Mouse (Mus musculus) embryo, embryonic 10 days (tissue): ENCODE measurements around the gene Gcfc2.

ENCODE experiments used
- DNase-seq: peaks from one replicate; pipeline ENCODE4 v3.0.0-alpha.2; 2015; ENCODE audit warnings: low spot score

The Gcfc2 gene

DNA sequence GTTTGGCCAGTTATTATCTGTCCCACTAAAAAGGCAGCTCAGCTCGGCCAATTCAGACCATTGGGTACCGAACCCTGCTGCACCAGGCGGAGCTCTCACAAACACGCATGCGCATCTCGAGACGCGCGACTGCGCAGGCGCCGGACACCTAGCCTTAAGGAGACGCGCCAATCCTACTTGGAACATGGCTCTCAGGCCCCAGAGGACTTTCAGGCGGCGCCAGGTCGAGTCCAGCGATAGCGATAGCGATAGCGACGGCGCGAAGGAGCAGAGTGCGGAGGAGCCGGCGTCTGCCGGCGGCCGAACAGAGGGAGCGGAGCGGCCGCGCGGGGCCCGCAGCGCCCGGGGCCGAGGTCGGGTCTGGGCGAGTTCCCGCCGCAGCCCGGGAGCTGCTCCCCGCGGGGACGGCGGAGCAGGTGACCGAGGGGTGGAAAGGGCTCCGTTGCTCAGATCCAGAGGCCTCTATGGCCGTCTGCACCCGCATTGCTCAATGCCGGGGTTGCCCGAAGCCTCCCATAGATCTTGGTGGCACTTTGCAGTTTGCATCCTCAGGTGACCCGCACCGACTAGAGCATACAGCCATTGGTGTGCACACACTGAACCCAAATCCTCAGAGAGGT, at the start of gene Gcfc2:
Gcfc2 (plus strand) TSS at position 147 of the 620 bp plus-strand sequence.
- peak; percentile 98 for DNase-seq

DNA sequence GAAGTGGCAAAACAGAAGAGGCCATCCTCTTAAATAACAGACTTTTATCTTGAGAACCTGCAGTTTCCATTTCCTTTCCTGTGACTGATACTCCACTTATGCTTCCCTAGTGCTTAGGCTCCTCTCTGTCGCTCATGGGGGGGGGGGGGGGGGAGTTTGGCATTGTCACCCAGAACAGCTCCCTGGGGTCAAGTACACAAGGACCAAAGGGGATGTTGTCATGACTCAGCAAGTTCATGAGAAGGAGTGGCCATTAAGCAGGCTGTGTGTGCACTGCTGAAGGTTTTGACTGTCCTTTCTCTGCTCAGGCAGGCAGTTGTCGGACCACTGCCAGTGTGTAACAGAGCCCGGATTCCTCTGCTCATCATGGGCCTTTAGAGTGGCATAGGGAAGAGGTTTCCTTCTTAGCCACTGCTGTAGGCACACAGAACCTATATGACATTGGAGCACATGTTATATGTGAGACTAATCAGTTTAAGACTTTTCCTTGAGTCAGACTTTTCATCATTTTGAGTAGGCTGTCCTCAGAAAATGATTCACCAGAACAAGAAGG, 27.7 kb upstream of the Gcfc2 start:
- no peak for DNase-seq

DNA sequence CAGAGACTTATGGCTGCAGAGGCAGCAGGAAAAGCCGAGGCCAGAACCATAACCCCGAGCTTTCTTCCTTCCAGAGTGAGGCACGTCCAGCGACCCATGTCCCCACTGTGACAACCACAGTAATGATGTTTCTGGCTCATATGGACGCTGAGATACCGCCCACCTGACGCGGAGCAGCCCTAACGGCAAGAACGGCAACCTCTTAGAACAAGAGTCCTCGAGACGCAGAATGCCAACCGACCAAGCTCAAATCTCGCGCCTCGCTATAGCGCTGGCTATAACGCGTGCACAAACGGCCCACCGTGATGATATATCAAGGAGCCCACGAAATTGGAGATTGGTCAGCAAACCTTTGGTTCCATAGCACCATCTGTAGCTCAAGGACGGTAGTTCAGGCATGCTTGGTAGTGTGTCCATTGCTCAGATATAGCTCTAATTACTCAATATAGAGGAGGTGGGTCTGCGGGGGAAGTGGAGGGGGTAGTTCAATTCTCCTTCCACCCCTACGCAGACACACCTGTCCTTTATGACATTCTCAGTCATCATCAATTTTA, 13.1 kb upstream of the Gcfc2 start:
- DNase-seq: no peak

DNA sequence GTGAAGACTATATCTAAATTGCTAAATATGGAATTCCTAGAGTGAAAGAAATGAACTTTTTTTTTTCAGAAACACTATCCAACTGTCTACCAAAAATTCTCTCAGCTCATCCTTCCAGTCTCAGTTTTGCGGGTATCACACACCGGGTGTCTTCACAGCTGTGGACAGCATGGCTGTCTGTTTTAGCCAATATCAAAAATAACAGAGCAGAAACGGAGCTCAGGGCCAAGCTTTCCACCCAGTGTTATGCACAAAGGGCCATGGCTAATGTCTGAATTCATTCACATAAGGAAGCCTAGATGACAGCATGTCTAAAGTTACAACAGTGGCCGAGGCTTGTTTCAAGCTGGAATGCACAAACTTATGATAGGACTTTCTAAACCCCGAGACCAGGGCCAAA, 12.2 kb upstream of the Gcfc2 start:
- DNase-seq: no peak

DNA sequence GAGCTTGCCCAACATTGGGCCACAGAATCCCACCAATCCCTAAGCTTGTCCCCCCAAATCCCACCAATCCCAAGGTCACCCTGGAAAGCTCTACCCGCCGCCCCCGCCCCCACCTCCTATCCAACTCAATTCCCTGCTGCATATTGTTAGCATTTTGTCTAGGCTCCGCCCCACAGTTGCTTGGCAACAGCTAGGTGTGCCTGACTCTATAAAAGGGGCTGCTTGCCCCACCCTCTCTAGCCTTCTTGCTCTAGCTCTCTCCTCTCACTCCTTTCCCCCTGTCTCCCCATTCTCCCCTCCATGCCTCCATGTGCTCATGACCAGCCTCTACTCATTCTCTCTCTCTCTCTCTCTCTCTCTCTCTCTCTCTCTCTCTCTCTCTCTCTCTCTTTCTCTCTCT, 11.8 kb upstream of the Gcfc2 start:
- DNase-seq: no peak

DNA sequence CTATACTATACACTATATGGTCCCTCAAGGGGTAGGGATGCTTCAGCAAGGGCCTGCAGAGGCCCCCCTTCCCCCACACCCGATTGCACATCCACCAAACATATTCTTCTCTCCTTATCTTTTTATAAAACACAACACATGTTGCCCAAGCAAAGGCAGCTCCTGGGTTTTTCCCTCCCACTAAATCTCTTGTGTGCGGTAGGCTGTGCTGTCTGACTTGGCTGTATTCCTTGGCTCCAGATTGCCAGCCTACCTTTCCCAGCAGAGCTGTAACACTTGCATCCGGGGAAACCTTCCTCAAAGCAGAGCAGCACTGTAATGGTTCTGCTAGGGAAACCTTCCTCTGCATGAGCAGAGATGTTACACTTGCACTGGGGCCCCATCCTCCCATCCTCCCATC, 11.3 kb upstream of the Gcfc2 start:
- no peak for DNase-seq

DNA sequence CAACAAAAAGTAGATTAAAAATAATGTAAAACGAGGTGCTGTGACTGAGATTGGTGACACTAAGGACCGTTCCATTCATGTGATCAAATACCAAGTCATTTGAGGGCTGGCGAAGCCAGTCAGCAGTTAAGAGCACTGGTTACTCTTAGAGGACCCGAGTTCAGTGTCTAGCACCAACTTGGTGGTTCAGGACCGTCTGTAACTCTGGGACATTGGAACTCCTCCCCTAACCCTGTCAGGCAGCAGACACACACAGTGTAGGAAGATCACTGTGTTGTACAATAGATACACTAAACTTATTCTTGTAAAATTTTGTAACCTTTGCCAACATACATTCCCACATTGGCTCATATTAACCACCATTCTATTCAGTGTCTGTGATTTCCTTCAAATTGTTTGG, 835 bp downstream of the Gcfc2 start:
- peak; percentile 43 for DNase-seq

DNA sequence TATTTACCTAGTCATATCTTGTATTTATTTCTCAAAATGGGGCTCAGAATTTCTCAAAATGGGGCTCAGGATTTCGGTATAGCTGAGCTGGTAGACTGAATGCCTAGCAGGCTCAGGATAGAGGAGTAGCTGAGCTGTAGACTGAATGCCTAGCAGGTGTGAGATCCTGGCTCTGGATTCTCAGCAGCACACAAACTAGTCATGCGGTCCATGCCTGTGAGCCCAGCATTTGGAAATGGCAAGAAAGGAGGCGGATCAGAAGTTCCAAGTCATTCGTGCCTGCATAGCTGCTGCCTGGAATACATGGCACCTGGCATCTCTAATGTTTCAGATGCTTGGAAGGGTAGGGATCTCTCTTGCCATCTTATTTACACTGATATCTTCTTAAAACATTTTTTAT, 5.9 kb downstream of the Gcfc2 start:
- DNase-seq: no peak

DNA sequence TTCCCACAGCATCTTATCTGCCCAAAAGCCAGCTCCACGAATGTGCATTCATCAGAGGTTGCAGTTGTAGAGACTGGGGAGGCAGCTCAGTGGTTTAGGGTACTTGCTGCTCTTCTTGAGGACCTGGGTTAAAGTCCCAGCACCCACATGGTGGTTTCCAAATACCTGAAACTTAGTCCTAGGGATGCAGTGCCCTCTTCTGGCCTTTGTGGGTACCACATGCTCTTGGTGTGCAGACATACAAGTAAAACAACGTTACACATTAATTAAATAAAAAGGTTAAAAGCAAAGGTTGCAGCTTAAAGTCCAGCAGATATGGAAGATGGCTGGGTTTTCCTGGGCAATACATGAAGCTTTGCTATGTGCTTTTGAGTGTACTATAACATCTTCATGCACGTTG, 9.8 kb downstream of the Gcfc2 start:
- DNase-seq: no peak

DNA sequence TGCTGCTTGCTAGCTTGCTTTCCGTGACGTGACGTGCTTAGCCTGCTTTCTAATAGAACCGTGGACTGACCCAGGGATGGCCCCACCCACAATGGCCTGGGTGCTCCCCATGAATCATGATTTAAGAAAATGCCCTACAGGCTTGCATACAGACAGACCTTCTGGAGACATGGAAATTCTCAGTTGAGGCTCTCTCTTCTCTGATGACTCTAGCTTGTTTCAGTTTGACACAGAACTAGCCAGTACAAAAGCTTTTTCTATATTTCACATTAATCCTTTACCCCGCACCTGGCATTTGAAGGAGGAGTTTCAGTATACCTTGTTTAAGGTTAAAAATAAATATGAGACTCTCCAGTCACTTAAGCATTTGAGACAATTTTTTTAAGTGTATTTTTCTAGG, 18.2 kb downstream of the Gcfc2 start:
- no peak for DNase-seq

DNA sequence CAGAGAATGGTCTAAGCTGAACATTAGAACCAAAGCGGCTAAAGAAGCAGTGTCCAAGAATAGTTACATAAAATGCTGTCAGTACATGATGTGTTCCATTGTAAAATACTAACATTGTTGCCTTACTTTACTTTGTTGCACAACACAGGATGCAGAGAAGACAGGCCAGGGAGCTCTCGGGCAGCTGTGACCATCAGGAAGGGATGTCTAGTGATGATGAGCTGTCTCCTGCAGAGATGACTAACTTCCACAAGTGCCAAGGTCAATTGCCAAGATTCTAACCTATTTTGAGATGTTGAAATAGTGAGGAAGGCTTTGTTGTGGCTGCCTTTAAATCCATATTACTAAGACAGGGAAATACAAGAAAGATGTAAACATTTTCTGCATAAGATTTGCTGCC, 19.8 kb downstream of the Gcfc2 start:
- no peak for DNase-seq

DNA sequence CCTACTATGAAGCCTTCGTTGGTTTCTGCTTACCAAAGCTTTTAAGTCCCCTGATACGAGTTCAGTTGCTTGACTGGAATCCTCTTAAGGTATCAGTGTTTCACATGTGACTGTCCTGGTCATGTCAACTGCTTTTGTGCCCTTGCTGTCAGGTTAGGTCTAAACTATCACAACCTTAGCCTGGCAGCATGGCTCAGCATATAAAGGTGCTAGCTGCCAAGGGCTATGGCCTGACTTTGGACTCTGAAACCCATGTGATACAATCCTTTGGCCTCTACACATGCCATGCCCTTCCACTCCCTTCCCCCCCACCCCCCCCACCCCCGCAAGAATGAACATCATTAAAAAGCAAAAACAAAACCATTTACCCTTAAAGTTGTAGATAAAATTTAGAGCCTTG, 21.0 kb downstream of the Gcfc2 start:
- DNase-seq: no peak

DNA sequence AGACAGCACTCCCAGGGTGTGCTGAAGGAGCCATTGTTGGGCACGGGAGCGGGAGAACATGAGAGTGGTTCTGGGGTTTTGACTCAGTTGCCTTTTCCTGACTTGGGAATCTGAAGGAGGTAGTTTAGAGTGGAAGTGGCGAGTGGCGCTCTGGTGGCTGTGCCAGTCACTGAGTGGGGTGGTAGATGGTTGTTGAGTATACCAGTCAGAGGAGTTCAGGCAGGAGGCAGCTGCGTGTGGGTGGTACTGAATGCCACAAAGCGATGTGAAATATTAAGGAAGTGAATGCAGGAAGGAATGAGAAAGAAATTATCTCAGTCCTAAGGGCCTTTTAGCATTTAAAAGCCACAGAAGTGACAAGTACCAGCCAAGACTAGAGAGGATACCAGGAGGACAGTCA, 23.4 kb downstream of the Gcfc2 start:
- DNase-seq: no peak

DNA sequence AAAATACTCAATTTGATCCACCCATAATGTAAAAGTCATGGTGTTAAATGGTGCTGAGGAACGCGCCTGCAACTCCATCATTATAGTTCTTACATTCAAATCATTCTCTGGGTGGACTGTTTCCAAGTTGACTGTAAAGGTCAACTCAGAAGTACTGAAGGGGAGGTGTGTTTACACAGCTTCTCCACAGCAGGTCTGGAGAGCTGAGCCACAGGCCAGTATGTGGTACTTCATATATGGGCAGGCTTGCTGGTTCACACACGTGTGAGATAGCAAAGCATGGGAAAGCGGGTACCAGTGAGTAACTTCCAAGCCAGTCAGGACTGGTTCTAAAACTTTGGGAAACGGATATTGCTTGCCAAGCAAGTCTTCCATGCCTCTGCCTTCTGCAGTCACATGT, 31.7 kb downstream of the Gcfc2 start:
- DNase-seq: no peak

DNA sequence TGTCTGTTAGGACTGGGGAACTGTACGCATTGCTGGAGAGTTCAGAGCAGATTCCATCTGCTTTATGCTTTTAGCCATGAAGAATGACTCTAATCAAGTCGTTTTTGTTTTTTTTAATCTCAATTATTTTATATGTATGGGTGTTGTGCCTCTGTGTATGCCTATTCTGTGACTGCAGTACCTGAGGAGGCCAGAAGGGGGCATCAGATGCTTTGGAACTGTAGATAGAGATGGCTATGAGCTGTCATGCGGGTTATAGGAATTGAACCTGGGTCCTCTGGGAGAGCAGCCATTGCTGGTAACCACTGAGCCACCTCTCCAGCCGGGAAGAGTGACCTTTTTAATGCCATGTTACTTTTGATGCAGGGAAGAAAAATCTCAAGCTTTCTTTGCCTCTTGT, 32.9 kb downstream of the Gcfc2 start:
- DNase-seq: no peak

DNA sequence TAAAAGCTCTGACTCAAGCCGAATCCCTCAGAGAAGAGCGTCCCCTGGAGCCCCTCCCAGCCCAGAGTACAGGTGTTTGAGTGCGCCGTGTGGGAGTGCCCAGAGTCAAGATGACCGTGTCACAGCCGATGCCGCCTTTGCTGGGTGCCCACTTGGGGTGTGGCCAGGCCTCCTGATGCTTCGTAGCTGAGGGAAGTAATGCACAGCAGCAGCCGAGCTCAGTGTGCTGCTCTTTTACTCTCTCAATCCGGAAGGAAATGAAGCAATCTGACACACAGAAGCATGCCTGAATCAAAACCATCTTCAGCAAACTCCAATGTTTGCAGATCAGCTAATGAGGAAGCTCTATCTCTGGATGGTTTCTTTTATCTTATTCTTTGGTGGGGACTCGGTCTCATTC, 34.5 kb downstream of the Gcfc2 start:
- DNase-seq: no peak

DNA sequence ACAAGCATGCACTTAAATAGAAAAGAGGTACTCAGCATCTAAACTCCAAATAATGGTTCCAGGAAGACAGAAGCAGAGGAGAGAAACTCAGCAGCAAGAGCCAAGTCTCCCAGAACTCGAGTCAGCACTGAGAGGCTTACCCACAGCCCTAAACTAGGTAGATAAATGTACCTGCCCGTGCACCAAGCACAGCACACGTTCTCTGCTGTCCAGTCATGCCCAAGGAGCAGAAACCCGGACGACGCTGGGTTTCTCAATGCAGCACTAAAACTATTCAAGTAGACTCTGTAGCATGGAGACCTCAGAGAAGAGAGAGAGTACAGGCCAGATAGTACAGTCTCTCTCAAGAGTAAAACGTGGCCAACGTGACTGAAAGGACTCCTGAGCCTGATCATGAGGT, 36.4 kb downstream of the Gcfc2 start:
- no peak for DNase-seq

DNA sequence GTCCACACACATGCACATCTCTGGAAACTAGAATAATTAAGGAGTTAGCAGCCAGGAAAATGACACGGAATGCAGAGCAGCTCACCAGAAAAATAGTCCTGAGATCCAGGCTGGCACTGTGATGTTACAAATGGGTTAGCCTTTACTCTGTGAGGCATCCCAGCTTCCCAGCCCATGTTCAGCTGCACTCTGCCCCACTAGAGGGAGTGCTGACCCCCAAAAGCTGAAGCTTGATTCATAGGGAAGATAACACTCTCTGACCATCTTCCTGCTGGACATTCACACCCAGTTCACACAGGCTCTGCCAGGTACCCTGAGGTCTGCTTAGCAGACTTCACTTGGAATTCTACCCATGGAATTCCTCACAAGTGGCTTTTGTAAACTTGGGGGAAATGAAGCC, 36.8 kb downstream of the Gcfc2 start:
- no peak for DNase-seq

DNA sequence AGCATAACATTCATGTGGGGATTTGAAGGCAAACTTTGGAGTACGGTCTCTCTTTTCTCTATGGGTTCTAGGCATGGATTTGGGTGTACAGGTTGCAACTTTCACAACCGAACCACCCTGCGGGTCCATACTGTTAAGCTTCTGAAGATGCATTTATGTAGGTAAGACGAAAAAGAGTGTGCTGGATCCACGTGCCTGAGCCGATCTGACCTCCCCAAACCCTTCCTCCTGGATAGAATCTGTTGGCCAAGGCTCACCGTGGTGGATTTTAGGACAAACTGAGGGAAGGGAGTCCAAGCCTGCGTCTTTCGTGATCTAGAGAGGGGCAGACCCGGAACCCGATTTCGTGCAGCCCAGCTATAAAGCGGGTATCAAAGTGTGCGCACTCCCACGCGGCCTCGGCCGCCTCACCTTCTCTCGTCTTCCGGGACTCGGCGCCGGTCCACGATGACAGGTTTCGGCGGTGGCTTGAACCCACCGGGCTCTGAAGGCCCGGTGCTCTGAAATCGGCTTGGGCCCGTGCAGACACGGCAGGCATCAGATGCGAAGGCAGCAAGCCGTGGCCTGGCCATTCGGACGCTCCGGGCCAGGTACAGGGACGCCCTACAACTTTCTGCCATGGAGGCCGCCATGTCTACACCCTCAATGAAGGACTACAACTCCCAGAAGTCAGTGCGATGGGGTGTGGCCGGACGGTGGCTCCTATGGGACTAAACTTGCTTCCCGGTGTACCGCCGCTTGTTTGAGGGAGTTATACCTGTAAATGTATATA, 42.0 kb downstream of the Gcfc2 start, which contains the start of gene Mrpl19:
Mrpl19 (minus strand) TSS at position 663 of the 772 bp plus-strand sequence.
- peak; percentile 95 for DNase-seq

DNA sequence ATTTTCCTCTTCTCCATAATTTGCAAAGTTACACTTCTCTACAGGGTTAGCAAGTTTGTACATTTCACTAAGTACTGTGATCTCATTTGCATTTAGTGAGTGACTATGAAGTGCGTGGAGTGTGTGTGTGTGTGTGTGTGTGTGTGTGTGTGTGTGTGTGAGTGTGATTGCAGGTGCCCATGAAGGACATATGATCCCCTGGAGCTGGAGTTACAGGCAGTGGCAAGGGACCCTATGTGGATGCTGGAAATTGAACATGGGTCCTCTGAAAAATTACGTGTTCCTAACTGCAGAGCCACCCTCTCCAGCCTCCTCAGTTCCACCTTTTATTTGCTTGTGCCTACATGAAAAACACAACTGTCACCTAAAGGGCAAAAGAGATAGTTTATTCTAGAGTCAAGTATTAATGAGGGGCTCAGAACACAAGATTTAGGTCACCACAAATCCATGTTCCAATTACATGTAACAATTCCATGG, 42.6 kb downstream of the Gcfc2 start:
- no peak for DNase-seq

DNA sequence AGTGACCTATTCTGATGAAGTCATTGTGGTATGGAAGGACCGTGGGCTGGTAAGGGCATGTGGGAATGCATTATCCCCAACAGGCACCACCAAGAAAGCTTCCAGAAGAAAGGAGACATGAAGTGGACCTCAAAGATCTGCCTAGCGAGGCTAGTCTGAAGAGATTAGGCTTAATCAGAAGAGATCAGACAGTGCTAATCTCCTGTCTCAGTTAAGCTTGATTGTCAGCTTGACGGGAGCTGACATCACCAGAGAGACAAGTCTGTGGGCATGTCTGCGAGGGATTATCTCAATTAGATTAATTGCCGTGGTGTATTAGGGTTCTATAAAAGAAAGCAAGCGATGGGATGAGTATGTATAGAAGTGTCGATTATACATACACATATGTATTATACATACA, 47.7 kb downstream of the Gcfc2 start:
- no peak for DNase-seq

DNA sequence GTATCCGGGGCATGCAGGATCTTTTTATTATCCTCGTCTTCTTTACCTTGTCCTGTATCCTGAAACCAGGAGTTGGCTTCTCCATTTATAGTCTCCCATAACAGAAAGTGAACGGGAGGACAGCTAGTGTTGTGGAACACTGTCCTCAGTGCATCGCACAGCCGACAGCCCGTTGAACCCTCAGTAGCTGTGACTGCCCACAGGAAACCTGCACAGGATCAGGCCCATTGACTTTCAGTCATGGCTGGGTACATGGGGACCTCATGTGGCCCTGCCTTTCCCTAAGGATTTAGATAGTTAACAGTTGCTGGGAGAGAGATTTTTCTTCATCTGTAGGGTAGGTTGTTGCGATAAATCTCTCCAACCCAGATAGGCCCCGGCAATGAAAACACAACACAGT, 49.1 kb downstream of the Gcfc2 start:
- DNase-seq: no peak

DNA sequence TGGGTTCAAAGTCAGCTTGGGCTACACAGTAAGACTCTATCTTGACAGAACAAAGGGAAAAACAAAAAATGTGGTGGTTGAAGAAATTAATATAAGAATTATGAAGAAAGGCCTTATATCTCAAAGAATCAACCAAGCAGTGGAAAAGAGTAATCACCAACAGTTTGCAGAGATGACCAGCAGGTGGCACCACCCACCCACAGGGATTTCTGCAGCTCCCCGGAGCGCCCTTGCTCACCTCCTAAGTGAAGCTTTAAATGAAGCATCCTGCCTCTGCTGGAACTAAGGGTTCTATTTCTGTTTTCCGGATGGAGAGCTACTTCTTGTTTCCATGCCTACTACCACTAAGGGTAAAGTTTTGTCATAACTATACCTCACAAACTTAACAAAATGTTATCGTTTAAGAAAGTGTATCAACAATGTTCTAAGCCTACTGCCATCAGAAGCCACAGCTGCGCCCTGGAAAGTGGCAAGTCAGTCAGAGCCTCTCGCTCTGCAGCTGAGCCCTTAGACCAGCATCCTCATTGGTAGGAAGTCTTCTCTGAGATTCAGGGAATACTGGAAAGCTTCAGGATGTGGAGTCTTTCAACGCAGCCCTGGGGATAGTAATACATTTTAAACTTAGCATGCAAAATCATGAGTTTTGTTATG, 52.6 kb downstream of the Gcfc2 start:
- peak; percentile 72 for DNase-seq
